Mouse (Mus musculus) heart, postnatal 0 days (tissue): ENCODE measurements at regions not wholly inside any gene's neighbourhood (a gene's known extent, or its start where the extent isn't known, plus 50 kb on each side); places are given as distances from the start of the nearest gene placed in this dataset.
"Not testable (repeated sequence)": the region's sequence is repeated elsewhere in the genome, so short reads cannot be mapped to it uniquely, and the experiment has no call there.

Experiments used
- ATAC-seq: fragments of 200-750 bp; cut with Nextera tagmentation; 2 replicates; pipeline ENCODE4 v1.8.0; 2017; ENCODE audit warnings: low read depth, moderate number of reproducible peaks, moderate library complexity; ENCODE audit not compliant: insufficient read depth
- DNase-seq: peaks from one replicate; pipeline ENCODE4 v3.0.0-alpha.2; 2016; ENCODE audit warnings: low spot score
- H3K27ac ChIP-seq: fragments of 300-500 bp; sonication (generic); 2 replicates; pipeline ENCODE4 v1.5.1; 2014; ENCODE audit warnings: low read depth, mild to moderate bottlenecking
- H3K27me3 ChIP-seq: fragments of 300-500 bp; sonication (generic); 2 replicates; pipeline ENCODE4 v1.6.1; 2014; ENCODE audit warnings: low read length, mixed read lengths; ENCODE audit not compliant: control insufficient read depth, insufficient read depth
- H3K36me3 ChIP-seq: fragments of 300-500 bp; sonication (generic); replicated peaks from 2 replicates; pipeline ENCODE4 v1.6.1; 2014; ENCODE audit warnings: low read length, mixed read lengths; ENCODE audit not compliant: control insufficient read depth, insufficient read depth
- H3K4me1 ChIP-seq: fragments of 300-500 bp; sonication (generic); 2 replicates; pipeline ENCODE4 v1.6.1; 2014; ENCODE audit warnings: antibody characterized with exemption; ENCODE audit not compliant: control insufficient read depth, insufficient read depth
- H3K4me2 ChIP-seq: fragments of 300-500 bp; sonication (generic); 2 replicates; pipeline ENCODE4 v1.6.1; 2014; ENCODE audit warnings: low read depth, mild to moderate bottlenecking, low read length, moderate library complexity
- H3K4me3 ChIP-seq: fragments of 300-500 bp; sonication (generic); 2 replicates; pipeline ENCODE4 v1.5.1; 2014; ENCODE audit warnings: low read depth, low read length
- H3K9ac ChIP-seq: fragments of 300-500 bp; sonication (generic); replicated peaks from 2 replicates; pipeline ENCODE4 v1.6.1; 2014; ENCODE audit warnings: low read depth, low read length, mixed read lengths
- H3K9me3 ChIP-seq: fragments of 300-500 bp; sonication (generic); replicated peaks from 2 replicates; pipeline ENCODE4 v1.6.1; 2016; ENCODE audit warnings: low read length; ENCODE audit not compliant: control insufficient read depth
- CTCF ChIP-seq: IDR thresholded peaks from 2 replicates; pipeline ENCODE4 v1.5.1; 2016; ENCODE audit warnings: antibody characterized with exemption, control low read depth, low read depth
- EP300 ChIP-seq: IDR thresholded peaks from 2 replicates; pipeline ENCODE4 v1.6.1; 2016; ENCODE audit warnings: antibody characterized with exemption, low read depth
- WGBS: fragments of 180-500 bp; shearing (Covaris S2); extraction: QIAGEN DNeasy Blood & Tissue Kit; methylation state at CpG from one replicate; pipeline ENCODE4 v1.1.7; 2014; 5-methylcytosine and 5-hydroxymethylcytosine counted together

DNA sequence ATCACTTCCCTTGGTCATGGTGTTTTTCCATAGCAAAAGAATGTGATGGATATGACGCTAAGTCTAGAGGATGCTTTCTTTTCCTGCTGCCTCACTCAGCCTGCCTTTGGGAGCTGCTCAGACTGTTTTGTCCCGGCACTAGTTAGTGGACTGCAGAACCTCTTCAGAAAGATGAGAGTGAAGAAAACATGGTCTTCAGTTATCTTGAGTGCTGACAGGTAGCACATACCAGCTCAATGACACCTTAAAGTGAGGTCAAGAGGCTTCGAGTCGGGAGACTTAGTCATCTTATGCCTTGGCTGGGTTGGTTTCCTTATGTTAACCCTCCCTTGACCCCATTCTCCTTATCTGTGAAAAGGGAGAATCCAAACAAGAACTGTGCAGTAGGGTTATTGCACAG, 306.0 kb upstream of the Rgma start:
- no peak; the same call in 1 of the 2 replicates for ATAC-seq
- Histone ChIP-seq H3K9me3 (no peaks in the 10 kb centered on the region), H3K36me3 (no peaks in the 10 kb centered on the region), H3K4me2 (no peak overlapping the region), H3K27ac (no peak overlapping the region), H3K9ac (no peak overlapping the region), H3K4me1 (0 out of 2 replicates have a peak, but pooled peaks cover 6% of the 10 kb centered on the region), H3K4me3 (no peak overlapping the region), H3K27me3 (0 out of 2 replicates have a peak, but pooled peaks cover 22% of the 10 kb centered on the region)
- DNase-seq = peak; percentile 8
- 7% methylated on average over 4 of the region's 4 CpGs for WGBS
- TF ChIP-seq CTCF (no peak), EP300 (no peak)

DNA sequence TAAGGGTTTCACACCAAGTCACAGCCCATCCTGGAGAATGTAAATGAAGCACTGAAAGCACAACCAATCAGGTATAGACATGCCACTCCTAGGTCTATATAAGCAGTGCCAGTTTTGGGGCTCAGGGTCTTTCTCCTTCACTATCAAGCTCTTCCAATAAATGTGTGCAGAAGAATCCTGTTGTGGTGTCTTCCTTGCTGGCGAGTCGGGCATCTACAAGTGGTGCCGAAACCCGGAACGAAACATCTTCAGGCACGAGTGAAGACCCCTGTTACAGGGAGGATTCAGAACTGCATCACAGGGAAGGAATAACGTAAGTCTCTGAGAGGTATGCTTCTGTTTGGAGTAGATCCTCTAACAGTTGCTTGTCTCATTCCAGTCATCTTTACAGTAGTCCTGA, 299.9 kb upstream of the Rgma start:
- ATAC-seq, DNase-seq, H3K9ac ChIP-seq, H3K9me3 ChIP-seq, H3K4me3 ChIP-seq, H3K27ac ChIP-seq, H3K36me3 ChIP-seq, H3K4me1 ChIP-seq, H3K4me2 ChIP-seq: not testable (repeated sequence)
- WGBS = 93% methylated on average over 7 of the region's 7 CpGs
- H3K27me3 ChIP-seq = 0 out of 2 replicates have a peak, but pooled peaks cover 20% of the 10 kb centered on the region

DNA sequence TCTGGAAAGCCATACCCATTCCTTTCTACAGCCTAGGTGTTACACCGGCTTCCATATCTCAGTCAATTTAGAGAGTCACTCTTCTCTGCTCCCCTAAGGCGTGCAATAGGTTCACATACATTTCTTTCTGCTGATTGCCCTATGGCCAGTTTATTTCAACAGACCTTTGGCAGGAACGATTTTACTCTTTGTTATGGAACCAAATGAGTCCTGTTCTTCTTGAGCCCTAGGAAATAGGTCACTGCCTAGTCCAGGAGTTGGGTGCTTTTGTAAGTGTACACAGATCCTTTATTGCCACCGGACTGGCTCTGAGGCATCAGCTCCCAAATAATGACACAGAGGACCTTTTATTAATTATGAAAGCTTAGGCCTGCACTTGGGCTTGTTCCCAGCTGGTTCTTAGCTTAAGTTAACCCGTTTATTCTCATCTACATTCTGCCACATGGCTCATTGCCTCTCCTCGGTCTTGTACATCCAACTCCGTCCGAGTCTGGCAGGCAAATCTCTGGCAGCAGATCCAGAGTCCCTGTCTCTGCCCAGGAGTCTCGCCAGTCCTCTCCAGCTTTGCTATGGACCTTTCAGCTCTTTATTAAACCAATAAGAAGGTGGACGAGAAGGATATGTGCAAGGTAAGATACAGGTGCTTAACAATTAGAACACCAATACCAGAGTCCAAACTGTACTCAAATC, 287.7 kb upstream of the Rgma start:
- no peak overlapping the region for H3K27ac ChIP-seq

DNA sequence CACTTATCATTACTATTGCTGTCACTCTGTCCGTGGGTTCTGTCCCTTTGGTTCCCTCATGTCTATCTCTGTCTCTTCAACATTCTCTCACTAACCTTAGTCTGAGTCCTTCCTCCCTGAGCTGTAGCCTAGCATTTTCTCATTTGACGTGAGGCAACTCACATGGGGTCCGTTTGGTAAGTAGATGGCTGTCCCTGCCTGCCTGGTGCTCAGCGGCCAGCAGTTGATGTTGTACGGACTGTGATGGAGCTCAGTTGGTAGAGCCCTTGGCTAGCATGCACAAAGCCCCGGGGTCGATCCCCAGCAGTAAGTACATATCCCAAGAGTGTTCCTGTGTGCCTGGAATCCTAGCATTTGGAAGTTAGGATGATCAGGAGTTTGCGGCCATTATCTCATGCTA, 287.0 kb upstream of the Rgma start:
- H3K36me3 ChIP-seq = no peaks in the 10 kb centered on the region
- no peak overlapping the region for H3K9ac ChIP-seq
- no peak overlapping the region for H3K4me3 ChIP-seq
- DNase-seq (no peak), ATAC-seq (no peak)
- no peaks in the 10 kb centered on the region for H3K4me1 ChIP-seq
- no peaks in the 10 kb centered on the region for H3K27me3 ChIP-seq
- no peak overlapping the region for H3K27ac ChIP-seq
- WGBS = 79% methylated on average over 8 of the region's 8 CpGs
- no peak overlapping the region for H3K4me2 ChIP-seq
- no peak for TF ChIP-seq EP300
- no peak for TF ChIP-seq CTCF
- H3K9me3 ChIP-seq = no peaks in the 10 kb centered on the region

More for the DNA sequence above, 287.7 kb upstream of the Rgma start:
- H3K4me2 ChIP-seq = no peak overlapping the region
- no peaks in the 10 kb centered on the region for H3K27me3 ChIP-seq
- H3K9me3 ChIP-seq = no peaks in the 10 kb centered on the region
- H3K4me3 ChIP-seq = no peak overlapping the region
- no peak for TF ChIP-seq CTCF
- TF ChIP-seq EP300 = no peak
- DNase-seq (no peak), ATAC-seq (no peak)
- no peak overlapping the region for H3K9ac ChIP-seq
- 77% methylated on average over 10 of the region's 10 CpGs for WGBS
- H3K4me1 ChIP-seq = no peaks in the 10 kb centered on the region
- H3K36me3 ChIP-seq = no peaks in the 10 kb centered on the region

DNA sequence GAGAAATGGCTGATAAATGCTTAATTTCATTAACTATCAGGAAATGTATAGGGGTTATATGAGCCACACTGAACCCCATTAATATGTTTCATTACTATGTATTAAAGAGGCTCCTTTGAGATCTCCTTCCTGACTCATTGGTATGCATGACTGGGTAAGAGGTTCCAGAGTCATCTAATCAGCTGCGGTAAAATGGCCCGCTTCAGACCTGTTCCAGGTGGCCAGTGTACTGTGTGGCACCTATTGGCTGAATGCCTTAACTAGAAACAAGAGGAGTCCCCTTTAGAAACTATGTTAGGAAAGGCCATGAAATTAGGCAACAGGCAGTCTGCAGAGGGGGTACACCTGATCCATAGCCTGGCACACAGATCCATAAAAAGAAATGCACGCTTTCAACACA, 283.6 kb upstream of the Rgma start:
- Histone ChIP-seq H3K9me3 (no peaks in the 10 kb centered on the region), H3K27me3 (no peaks in the 10 kb centered on the region), H3K4me2 (no peak overlapping the region), H3K9ac (no peak overlapping the region), H3K27ac (no peak overlapping the region), H3K4me1 (no peaks in the 10 kb centered on the region), H3K4me3 (no peak overlapping the region), H3K36me3 (no peaks in the 10 kb centered on the region)
- no peak for TF ChIP-seq CTCF
- no peak for TF ChIP-seq EP300
- no peak for DNase-seq
- WGBS = 84% methylated on average over 3 of the region's 3 CpGs
- no peak for ATAC-seq

DNA sequence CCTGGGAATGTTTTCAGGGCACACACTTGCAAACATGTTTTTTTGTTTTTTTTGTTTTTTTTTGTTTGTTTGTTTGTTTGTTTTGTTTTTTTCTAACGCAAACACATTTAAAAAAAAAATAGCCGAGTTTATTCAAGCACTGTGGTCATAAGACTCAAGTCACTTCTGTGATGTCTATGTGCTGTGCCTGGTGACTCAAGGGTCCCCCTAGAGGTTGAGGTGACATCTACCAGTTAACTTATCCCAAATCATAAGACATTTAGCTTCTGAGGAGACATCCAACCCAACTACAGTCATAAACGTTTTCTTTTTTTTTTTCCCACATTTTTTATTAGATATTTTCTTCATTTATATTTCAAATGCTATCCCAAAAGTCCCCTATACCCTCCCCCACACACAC, 281.2 kb upstream of the Rgma start:
- 34% methylated on average over 3 of the region's 3 CpGs for WGBS
- peak; percentile 52 for TF ChIP-seq CTCF
- TF ChIP-seq EP300 = no peak
- Histone ChIP-seq H3K4me3 (no peak overlapping the region), H3K27ac (no peak overlapping the region), H3K27me3 (no peaks in the 10 kb centered on the region), H3K9ac (no peak overlapping the region), H3K9me3 (no peaks in the 10 kb centered on the region), H3K4me2 (no peak overlapping the region), H3K36me3 (no peaks in the 10 kb centered on the region), H3K4me1 (no peaks in the 10 kb centered on the region)
- DNase-seq (peak; percentile 10), ATAC-seq (no peak)
